ENCODE assay signal across 10 mouse cellular contexts in genomic region chr2:150668956-150669355, GRCm38 (mm10). TPM values are rescaled to one million over a fixed set of nuclear protein-coding genes. Genes with fewer than 3 reads are reported as not detected.
A peak's percentile ranks its signal among the peaks of the same experiment; 100 is the strongest.
DNase-seq lines count a peak whose midpoint lies in the region; ATAC-seq and TF ChIP-seq lines count a peak whose summit lies in the region.
"Had no signal": no experiment of that assay in that cellular context is flagged by ENCODE, and none has a peak within 500 bp of the region (broad histone marks: within the 10 kb centered on the region; RNA-seq: fewer than 3 reads in every experiment).

No protein-coding gene starts in this region.

- ATAC-seq in heart, embryonic 11.5 days (replicated peaks; ENCODE audit: insufficient number of reproducible peaks, low FRiP score, low TSS enrichment), result no peak
- ATAC-seq in midbrain, embryonic 11.5 days (ENCODE audit: low FRiP score), result no peak
- no peak for ATAC-seq in midbrain, embryonic 13.5 days
- ATAC-seq in liver, embryonic 14.5 days (ENCODE audit: insufficient read depth), result no peak
- no peak for ATAC-seq in neural tube, embryonic 15.5 days (ENCODE audit: low FRiP score)
- no peak for ATAC-seq in erythroid progenitor cell, adult 5-6 weeks (replicated peaks; ENCODE audit: low FRiP score, poor library complexity, severe bottlenecking)

- no peak overlapping the region for H3K9ac ChIP-seq in heart, embryonic 11.5 days (ENCODE audit: low read depth, low read length)
- H3K9ac ChIP-seq in midbrain, embryonic 11.5 days (ENCODE audit: low read length), result no peak overlapping the region
- no peak overlapping the region for H3K9ac ChIP-seq in midbrain, embryonic 13.5 days (replicated peaks)
- no peak overlapping the region for H3K9ac ChIP-seq in liver, embryonic 14.5 days (replicated peaks)
- H3K9ac ChIP-seq in neural tube, embryonic 15.5 days (replicated peaks), result 0 out of 2 replicates have a peak overlapping the region, but pooled peaks have one; percentile 75

- no peak for TF ChIP-seq EP300 in liver, embryonic 14.5 days (IDR thresholded peaks at IDR 0.05; ENCODE audit: low read depth)

- no peaks in the 10 kb centered on the region for H3K36me3 ChIP-seq in heart, embryonic 11.5 days (ENCODE audit: control insufficient read depth, insufficient read depth, low read length)
- no peaks in the 10 kb centered on the region for H3K36me3 ChIP-seq in midbrain, embryonic 11.5 days (ENCODE audit: control insufficient read depth, insufficient read depth, low read length)
- no peaks in the 10 kb centered on the region for H3K36me3 ChIP-seq in midbrain, embryonic 13.5 days
- H3K36me3 ChIP-seq in liver, embryonic 14.5 days (replicated peaks; ENCODE audit: control insufficient read depth, insufficient read depth, low read depth), result no peaks in the 10 kb centered on the region
- no peaks in the 10 kb centered on the region for H3K36me3 ChIP-seq in neural tube, embryonic 15.5 days

- peak overlapping the region; percentile 97 for H3K4me2 ChIP-seq in heart, embryonic 11.5 days
- peak overlapping the region; percentile 96; the same call in 1 of the 2 replicates for H3K4me2 ChIP-seq in midbrain, embryonic 11.5 days
- H3K4me2 ChIP-seq in midbrain, embryonic 13.5 days (replicated peaks), result no peak overlapping the region
- peak overlapping the region; percentile 96 for H3K4me2 ChIP-seq in liver, embryonic 14.5 days (ENCODE audit: low read depth)
- H3K4me2 ChIP-seq in neural tube, embryonic 15.5 days, result no peak overlapping the region; the same call in 1 of the 2 replicates

- intact Hi-C loops in heart, postnatal 36 days (cut with DNase I), result no loop called here

- no peak for DNase-seq in heart, postnatal 36 days
- no peak for DNase-seq in midbrain, embryonic 11.5 days (ENCODE audit: low spot score, missing footprints)
- no peak for DNase-seq in liver, embryonic 14.5 days (ENCODE audit: low read depth in 3 of 3, low spot score in 3 of 3)
- no peak for DNase-seq in cerebellum, adult 9-11 months

- no peak for TF ChIP-seq CTCF in liver, embryonic 14.5 days (IDR thresholded peaks at IDR 0.05; ENCODE audit: low read depth)

- WGBS in heart, embryonic 11.5 days (ENCODE audit: insufficient replicate concordance), result 73% methylated on average over 5 of the region's 5 CpGs
- WGBS in midbrain, embryonic 11.5 days, result 85% methylated on average over 5 of the region's 5 CpGs
- WGBS in midbrain, embryonic 13.5 days, result 89% methylated on average over 5 of the region's 5 CpGs
- WGBS in liver, embryonic 14.5 days (ENCODE audit: insufficient replicate concordance), result 62% methylated on average over 5 of the region's 5 CpGs
- 84% methylated on average over 5 of the region's 5 CpGs for WGBS in neural tube, embryonic 15.5 days

- H3K27me3 ChIP-seq in heart, embryonic 11.5 days (ENCODE audit: control insufficient read depth, insufficient read depth, low read length), result 0 out of 2 replicates have a peak, but pooled peaks cover 2% of the 10 kb centered on the region
- peaks cover 3% of the 10 kb centered on the region for H3K27me3 ChIP-seq in midbrain, embryonic 11.5 days (ENCODE audit: control insufficient read depth, insufficient read depth, low read length)
- peaks cover 9% of the 10 kb centered on the region for H3K27me3 ChIP-seq in midbrain, embryonic 13.5 days
- no peaks in the 10 kb centered on the region for H3K27me3 ChIP-seq in liver, embryonic 14.5 days (ENCODE audit: control insufficient read depth, insufficient read depth, low read length)
- peaks cover 15% of the 10 kb centered on the region for H3K27me3 ChIP-seq in neural tube, embryonic 15.5 days (replicated peaks)

- 0 out of 2 replicates have a peak overlapping the region, but pooled peaks have one; percentile 73 for H3K27ac ChIP-seq in heart, embryonic 11.5 days (ENCODE audit: low read depth, low read length)
- no peak overlapping the region for H3K27ac ChIP-seq in midbrain, embryonic 11.5 days (ENCODE audit: low read depth, low read length)
- no peak overlapping the region for H3K27ac ChIP-seq in midbrain, embryonic 13.5 days
- H3K27ac ChIP-seq in liver, embryonic 14.5 days, result no peak overlapping the region
- H3K27ac ChIP-seq in neural tube, embryonic 15.5 days (replicated peaks), result no peak overlapping the region

- no peak overlapping the region for H3K4me3 ChIP-seq in heart, embryonic 11.5 days (ENCODE audit: low read depth, low read length)
- H3K4me3 ChIP-seq in midbrain, embryonic 11.5 days (ENCODE audit: low read depth, low read length), result no peak overlapping the region
- H3K4me3 ChIP-seq in midbrain, embryonic 13.5 days (replicated peaks), result no peak overlapping the region
- H3K4me3 ChIP-seq in liver, embryonic 14.5 days (ENCODE audit: insufficient read depth in 1 of 2, low read depth in 2 of 2, low read length in 2 of 2), result peak overlapping the region in 1 of 2 experiments; percentile 93; a peak in 2 of 4 replicates
- H3K4me3 ChIP-seq in neural tube, embryonic 15.5 days (replicated peaks), result no peak overlapping the region

- no peaks in the 10 kb centered on the region for H3K9me3 ChIP-seq in heart, embryonic 11.5 days (replicated peaks; ENCODE audit: control insufficient read depth, low read length)
- H3K9me3 ChIP-seq in midbrain, embryonic 11.5 days (ENCODE audit: control insufficient read depth, low read length), result no peaks in the 10 kb centered on the region
- H3K9me3 ChIP-seq in midbrain, embryonic 13.5 days, result no peaks in the 10 kb centered on the region
- no peaks in the 10 kb centered on the region for H3K9me3 ChIP-seq in liver, embryonic 14.5 days (ENCODE audit: control insufficient read depth, low read length)
- H3K9me3 ChIP-seq in neural tube, embryonic 15.5 days (replicated peaks), result no peaks in the 10 kb centered on the region

- peaks cover 10% of the 10 kb centered on the region for H3K4me1 ChIP-seq in heart, embryonic 11.5 days (ENCODE audit: control insufficient read depth, insufficient read depth, low read length)
- H3K4me1 ChIP-seq in midbrain, embryonic 11.5 days (ENCODE audit: control insufficient read depth, insufficient read depth, low read length), result peaks cover 16% of the 10 kb centered on the region
- H3K4me1 ChIP-seq in midbrain, embryonic 13.5 days (replicated peaks), result peaks cover 38% of the 10 kb centered on the region
- H3K4me1 ChIP-seq in liver, embryonic 14.5 days (replicated peaks; ENCODE audit: control insufficient read depth in 2 of 2, insufficient read depth in 2 of 2, low read length in 1 of 2), result peaks cover 26 to 44% of the 10 kb centered on the region in 2 experiments
- H3K4me1 ChIP-seq in neural tube, embryonic 15.5 days, result peaks cover 19% of the 10 kb centered on the region

RNA-seq across cellular contexts. Expression of gene Acss1, which starts 0.7 kb away (rescaled TPM):
- 14.8 and 16.8 TPM in 2 replicates for polyA plus RNA-seq in heart, embryonic 11.5 days (2014; fragmentation: Nextera tagmentation; extraction: Ambion mirVana)
- total RNA-seq in heart, postnatal 36 days (2021), result 100 to 1,000 TPM; 257 to 310 TPM
- polyA plus RNA-seq in midbrain, embryonic 11.5 days (2014; fragmentation: Nextera tagmentation; extraction: Ambion mirVana), result 20.5 and 21.5 TPM in 2 replicates
- 20.1 and 22.7 TPM in 2 replicates for polyA plus RNA-seq in midbrain, embryonic 13.5 days (2015; fragmentation: Nextera tagmentation; extraction: Ambion mirVana)
- 30.4 and 34.1 TPM in 2 replicates for polyA plus RNA-seq in liver, embryonic 14.5 days (2012; rRNA removed)
- polyA plus RNA-seq in liver, embryonic 14.5 days (2014; fragmentation: Nextera tagmentation; extraction: Ambion mirVana), result 30.3 and 38.7 TPM in 2 replicates
- 12.3 and 13.7 TPM in 2 replicates for polyA plus RNA-seq in neural tube, embryonic 15.5 days (2015; fragmentation: Nextera tagmentation; extraction: Ambion mirVana)
- 28.1 and 35.6 TPM in 2 replicates for total RNA-seq in erythroid progenitor cell, adult 5-6 weeks (2015; ENCODE audit: low replicate concordance)
- total RNA-seq in erythroid progenitor cell, adult 5-6 weeks (2017; ENCODE audit: low replicate concordance), result 34.8 and 43.3 TPM in 2 replicates

RNA-seq across cellular contexts. Expression of gene Vsx1, which starts 20.2 kb away (rescaled TPM):
- not detected in 2 replicates for polyA plus RNA-seq in heart, embryonic 11.5 days (2014; fragmentation: Nextera tagmentation; extraction: Ambion mirVana)
- not detected for total RNA-seq in heart, postnatal 36 days (2021)
- 0.31 and 0.33 TPM in 2 replicates for polyA plus RNA-seq in midbrain, embryonic 11.5 days (2014; fragmentation: Nextera tagmentation; extraction: Ambion mirVana)
- 0.05 and 0.23 TPM in 2 replicates for polyA plus RNA-seq in midbrain, embryonic 13.5 days (2015; fragmentation: Nextera tagmentation; extraction: Ambion mirVana)
- not detected in 2 replicates for polyA plus RNA-seq in liver, embryonic 14.5 days (2012; rRNA removed)
- not detected in 2 replicates for polyA plus RNA-seq in liver, embryonic 14.5 days (2014; fragmentation: Nextera tagmentation; extraction: Ambion mirVana)
- 0.04 and 0.05 TPM in 2 replicates for polyA plus RNA-seq in neural tube, embryonic 15.5 days (2015; fragmentation: Nextera tagmentation; extraction: Ambion mirVana)
- not detected in 2 replicates for total RNA-seq in erythroid progenitor cell, adult 5-6 weeks (2015; ENCODE audit: low replicate concordance)
- total RNA-seq in erythroid progenitor cell, adult 5-6 weeks (2017; ENCODE audit: low replicate concordance), result 0.51 TPM in 1 of 2 replicates, not detected in the other
- total RNA-seq: gastrocnemius, postnatal 10 days had no signal
- polyA plus RNA-seq: embryonic facial prominence, embryonic 11.5 days had no signal

Comparison
In these comparisons a context has a peak if more than half of its experiments do, and no peak if none do; other contexts are left out.
1. H3K4me2 ChIP-seq: peak in heart, embryonic 11.5 days (single experiment), midbrain, embryonic 11.5 days (single experiment) and liver, embryonic 14.5 days (single experiment); none in midbrain, embryonic 13.5 days (single experiment) and neural tube, embryonic 15.5 days (single experiment).